Comparison of ENCODE assay signal across 7 mouse cellular contexts in genomic region chr6:66535966-66536365, GRCm38 (mm10). TPM values are rescaled to one million over a fixed set of nuclear protein-coding genes. Genes with fewer than 3 reads are reported as not detected.
DNase-seq lines count a peak whose midpoint lies in the region; ATAC-seq and TF ChIP-seq lines count a peak whose summit lies in the region.

No protein-coding gene starts in this region.

- peaks cover 4% of the 10 kb centered on the region; the same call in 1 of the 2 replicates for H3K4me1 ChIP-seq in lung, adult 2 months (ENCODE audit: control insufficient read depth, insufficient read depth, low read length)
- peaks cover 14% of the 10 kb centered on the region for H3K4me1 ChIP-seq in embryonic facial prominence, embryonic 12.5 days
- peaks cover 12% of the 10 kb centered on the region for H3K4me1 ChIP-seq in limb, embryonic 10.5 days

- no peak for ATAC-seq in embryonic facial prominence, embryonic 12.5 days (ENCODE audit: insufficient number of reproducible peaks, insufficient read depth, low FRiP score, low TSS enrichment)

- TF ChIP-seq POLR2A in lung, adult 2 months (IDR thresholded peaks at IDR 0.05; ENCODE audit: borderline replicate concordance, extremely low read depth, low read depth, low read length): no peak

- no peaks in the 10 kb centered on the region for H3K9me3 ChIP-seq in embryonic facial prominence, embryonic 12.5 days
- no peaks in the 10 kb centered on the region for H3K9me3 ChIP-seq in limb, embryonic 10.5 days (replicated peaks)

- peak overlapping the region; percentile 13 for H3K4me3 ChIP-seq in lung, adult 2 months (replicated peaks; ENCODE audit: extremely low read depth, low read depth, low read length)
- peak overlapping the region; percentile 79 for H3K4me3 ChIP-seq in embryonic facial prominence, embryonic 12.5 days
- H3K4me3 ChIP-seq in limb, embryonic 10.5 days: peak overlapping the region; percentile 85

- peak overlapping the region; percentile 64 for H3K4me2 ChIP-seq in embryonic facial prominence, embryonic 12.5 days (replicated peaks)

- no peaks in the 10 kb centered on the region for H3K27me3 ChIP-seq in embryonic facial prominence, embryonic 12.5 days
- no peaks in the 10 kb centered on the region for H3K27me3 ChIP-seq in limb, embryonic 10.5 days (ENCODE audit: low read depth, poor library complexity, severe bottlenecking)

- peaks cover 4% of the 10 kb centered on the region for H3K36me3 ChIP-seq in embryonic facial prominence, embryonic 12.5 days
- H3K36me3 ChIP-seq in limb, embryonic 10.5 days: peaks cover 37% of the 10 kb centered on the region

- H3K9ac ChIP-seq in embryonic facial prominence, embryonic 12.5 days: peak overlapping the region; percentile 68

- no peak for TF ChIP-seq CTCF in lung, adult 2 months (IDR thresholded peaks at IDR 0.05; ENCODE audit: insufficient read depth, low read length)

- 12% methylated on average over 7 of the region's 7 CpGs for WGBS in lung, adult 2 months
- WGBS in embryonic facial prominence, embryonic 12.5 days: 15% methylated on average over 7 of the region's 7 CpGs
- 19% methylated on average over 7 of the region's 7 CpGs for WGBS in limb, embryonic 10.5 days

- no peak for DNase-seq in lung, adult 2 months
- DNase-seq in lung, postnatal 25 days (ENCODE audit: low spot score): no peak
- DNase-seq in limb, embryonic 10.5 days (ENCODE audit: low spot score): no peak
- DNase-seq in retina, postnatal 1 day: peak; percentile 9
- DNase-seq in T-cell, adult 2 months (ENCODE audit: low spot score): no peak
- no peak for DNase-seq in c-Kit-positive CD71-positive TER-119-positive erythroid progenitor cells, embryonic 14.5 days (ENCODE audit: low spot score)

- 0 out of 2 replicates have a peak overlapping the region, but pooled peaks have one; percentile 13 for H3K27ac ChIP-seq in embryonic facial prominence, embryonic 12.5 days
- H3K27ac ChIP-seq in limb, embryonic 10.5 days: peak overlapping the region; percentile 94

RNA-seq across cellular contexts. Expression of gene Mad2l1, which starts 0.8 kb away (rescaled TPM):
- polyA plus RNA-seq in lung, adult 2 months (2012; rRNA removed): 1.1 and 2.7 TPM in 2 replicates
- polyA plus RNA-seq in embryonic facial prominence, embryonic 12.5 days (2016; fragmentation: Nextera tagmentation; extraction: Ambion mirVana): 91.5 and 100 TPM in 2 replicates
- polyA plus RNA-seq in limb, embryonic 10.5 days (2016; fragmentation: Nextera tagmentation; extraction: Ambion mirVana): 146 and 153 TPM in 2 replicates

RNA-seq across cellular contexts. Expression of gene Vmn1r32, which starts 23.9 kb away (rescaled TPM):
- polyA plus RNA-seq in lung, adult 2 months (2012; rRNA removed): not detected in 2 replicates
- 0.08 TPM in 1 of 2 replicates, not detected in the other for polyA plus RNA-seq in embryonic facial prominence, embryonic 12.5 days (2016; fragmentation: Nextera tagmentation; extraction: Ambion mirVana)
- 0.14 and 0.18 TPM in 2 replicates for polyA plus RNA-seq in limb, embryonic 10.5 days (2016; fragmentation: Nextera tagmentation; extraction: Ambion mirVana)

Comparison
In these comparisons a context has a peak if more than half of its experiments do, and no peak if none do; other contexts are left out.
1. H3K4me3 ChIP-seq: peak in every context shown above with its lines; median percentile 85 in limb, embryonic 10.5 days; 79 in embryonic facial prominence, embryonic 12.5 days; 13 in lung, adult 2 months.
2. RNA of gene Mad2l1, which starts 0.8 kb away (polyA plus RNA-seq): 146 to 153 TPM in limb, embryonic 10.5 days and 91.5 to 100 TPM in embryonic facial prominence, embryonic 12.5 days; 1.1 to 2.7 TPM in lung, adult 2 months; every median in the first group is over 10 times any median in the second.